Mouse (Mus musculus) embryonic facial prominence, embryonic 14.5 days (tissue): ENCODE data around the gene Cracr2b. TPM values are rescaled to one million over a fixed set of nuclear protein-coding genes. Genes with fewer than 3 reads are reported as not detected.
A peak's percentile ranks its signal among the peaks of the same experiment; 100 is the strongest.

Experiments
- ATAC-seq: fragments of 200-750 bp; cut with Nextera tagmentation; 2 replicates; pipeline ENCODE4 v1.8.0; 2017; ENCODE audit warnings: low read depth, moderate number of reproducible peaks, moderate TSS enrichment
- DNase-seq: peaks from one replicate; pipeline ENCODE4 v3.0.0-alpha.2; 2015; ENCODE audit warnings: low spot score
- H3K27ac ChIP-seq: fragments of 300-500 bp; sonication (generic); replicated peaks from 2 replicates; pipeline ENCODE4 v1.5.1; 2014; ENCODE audit warnings: low read depth, mild to moderate bottlenecking, low read length, moderate library complexity
- H3K27me3 ChIP-seq: fragments of 300-500 bp; sonication (generic); replicated peaks from 2 replicates; pipeline ENCODE4 v1.6.1; 2014; ENCODE audit warnings: low read length; ENCODE audit not compliant: control insufficient read depth, insufficient read depth
- H3K36me3 ChIP-seq: fragments of 300-500 bp; sonication (generic); 2 replicates; pipeline ENCODE4 v1.6.1; 2014; ENCODE audit warnings: low read length, mixed read lengths; ENCODE audit not compliant: control insufficient read depth, insufficient read depth
- H3K4me1 ChIP-seq: fragments of 300-500 bp; sonication (generic); 2 replicates; pipeline ENCODE4 v1.6.1; 2014; ENCODE audit warnings: antibody characterized with exemption, low read length; ENCODE audit not compliant: control insufficient read depth, insufficient read depth
- H3K4me2 ChIP-seq: fragments of 300-500 bp; sonication (generic); 2 replicates; pipeline ENCODE4 v1.6.1; 2014; ENCODE audit warnings: low read depth, mild to moderate bottlenecking, low read length, moderate library complexity, mixed read lengths
- H3K4me3 ChIP-seq: fragments of 300-500 bp; sonication (generic); 2 replicates; pipeline ENCODE4 v1.5.1; 2014; ENCODE audit warnings: low read depth, mild to moderate bottlenecking, low read length
- H3K9ac ChIP-seq: fragments of 300-500 bp; sonication (generic); 2 replicates; pipeline ENCODE4 v1.6.1; 2014; ENCODE audit warnings: low read depth, mild to moderate bottlenecking, low read length, moderate library complexity, mixed read lengths
- H3K9me3 ChIP-seq: fragments of 300-500 bp; sonication (generic); 2 replicates; pipeline ENCODE4 v1.6.1; 2016; ENCODE audit warnings: low read length; ENCODE audit not compliant: control insufficient read depth
- WGBS: fragments of 180-500 bp; shearing (Covaris S2); extraction: QIAGEN DNeasy Blood & Tissue Kit; methylation state at CpG from one replicate; pipeline ENCODE4 v1.1.7; 2014; 5-methylcytosine and 5-hydroxymethylcytosine counted together
- polyA plus RNA-seq: library from polyadenylated mRNA; unstranded; fragments of >200 nt; fragmentation: Nextera tagmentation; extraction: Ambion mirVana; gene quantifications from 2 replicates; pipeline ENCODE4 v1.2.1, GENCODE M21; 2014

The Cracr2b gene
- polyA plus RNA-seq, 1 experiment from 2014 or later, result 10.3 TPM

- Histone ChIP-seq H3K4me2 (no peak overlapping the region), H3K27ac (no peak overlapping the region), H3K4me3 (no peak overlapping the region), H3K9me3 (no peaks in the 10 kb centered on the region), H3K4me1 (no peaks in the 10 kb centered on the region), H3K9ac (no peak overlapping the region), H3K36me3 (no peaks in the 10 kb centered on the region), H3K27me3 (no peaks in the 10 kb centered on the region)
- ATAC-seq (no peak), DNase-seq (no peak)
- 83% methylated on average over 9 of the region's 9 CpGs for WGBS
Observed at GRCm38 (mm10) chr7:141420030-141420702, 40.7 kb upstream of the Cracr2b start.

- Histone ChIP-seq H3K9ac (no peak overlapping the region), H3K27me3 (no peaks in the 10 kb centered on the region), H3K4me3 (no peak overlapping the region), H3K27ac (no peak overlapping the region), H3K4me2 (no peak overlapping the region), H3K4me1 (no peaks in the 10 kb centered on the region), H3K9me3 (no peaks in the 10 kb centered on the region), H3K36me3 (no peaks in the 10 kb centered on the region)
- 60% methylated on average over 4 of the region's 4 CpGs for WGBS
- no peak for ATAC-seq
- no peak for DNase-seq
Observed at GRCm38 (mm10) chr7:141423811-141424210, 37.1 kb upstream of the Cracr2b start.

- no peak for ATAC-seq
- Histone ChIP-seq H3K9me3 (no peaks in the 10 kb centered on the region), H3K4me3 (no peak overlapping the region), H3K27me3 (no peaks in the 10 kb centered on the region), H3K27ac (no peak overlapping the region), H3K36me3 (peaks cover 20% of the 10 kb centered on the region), H3K4me1 (peaks cover 4% of the 10 kb centered on the region; the same call in 1 of the 2 replicates), H3K9ac (no peak overlapping the region), H3K4me2 (no peak overlapping the region)
- 78% methylated on average over 12 of the region's 12 CpGs for WGBS
- no peak for DNase-seq
Observed at GRCm38 (mm10) chr7:141426948-141427730, 33.8 kb upstream of the Cracr2b start.

- H3K27me3 ChIP-seq, result no peaks in the 10 kb centered on the region
- H3K4me2 ChIP-seq, result peak overlapping the region; percentile 47; the same call in 1 of the 2 replicates
- H3K9me3 ChIP-seq, result no peaks in the 10 kb centered on the region
- DNase-seq, result no peak
- H3K36me3 ChIP-seq, result peaks cover 35% of the 10 kb centered on the region
- peak overlapping the region; percentile 27 for H3K4me3 ChIP-seq
- H3K4me1 ChIP-seq, result peaks cover 4% of the 10 kb centered on the region; the same call in 1 of the 2 replicates
- 57% methylated on average over 5 of the region's 5 CpGs for WGBS
- no peak overlapping the region for H3K27ac ChIP-seq
- H3K9ac ChIP-seq, result no peak overlapping the region; the same call in 1 of the 2 replicates
- ATAC-seq, result no peak
Observed at GRCm38 (mm10) chr7:141428701-141429100, 32.2 kb upstream of the Cracr2b start.

- peaks cover 36% of the 10 kb centered on the region for H3K36me3 ChIP-seq
- peak; percentile 79 for DNase-seq
- H3K9ac ChIP-seq, result no peak within 1 kb of the TSS; the same call in 1 of the 2 replicates
- H3K4me3 ChIP-seq, result peak within 1 kb of the TSS; percentile 27
- H3K9me3 ChIP-seq, result no peaks in the 10 kb centered on the region
- peak within 1 kb of the TSS; percentile 47 for H3K4me2 ChIP-seq
- H3K4me1 ChIP-seq, result peaks cover 9% of the 10 kb centered on the region; the same call in 1 of the 2 replicates
- no peaks in the 10 kb centered on the region for H3K27me3 ChIP-seq
- H3K27ac ChIP-seq, result no peak within 1 kb of the TSS; the same call in 1 of the 2 replicates
- peak; percentile 81 for ATAC-seq
- WGBS, result 2% methylated on average over 19 of the region's 19 CpGs
Observed at GRCm38 (mm10) chr7:141429310-141429709, 31.6 kb upstream of the Cracr2b start, which contains the start of gene Cend1. Gene Cend1, minus strand, starts transcription at chr7:141429491.

GRCm38 (mm10) chr7:141429840-141430584 lies 30.9 kb upstream of the Cracr2b start:
- DNase-seq, result no peak
- Histone ChIP-seq H3K4me2 (no peak overlapping the region), H3K4me3 (no peak overlapping the region), H3K27ac (no peak overlapping the region), H3K27me3 (no peaks in the 10 kb centered on the region), H3K4me1 (peaks cover 10% of the 10 kb centered on the region; the same call in 1 of the 2 replicates), H3K9me3 (no peaks in the 10 kb centered on the region), H3K36me3 (peaks cover 36% of the 10 kb centered on the region), H3K9ac (no peak overlapping the region)
- ATAC-seq, result no peak
- 64% methylated on average over 9 of the region's 9 CpGs for WGBS

- H3K27me3 ChIP-seq, result no peaks in the 10 kb centered on the region
- DNase-seq, result no peak
- H3K36me3 ChIP-seq, result peaks cover 36% of the 10 kb centered on the region
- no peak overlapping the region for H3K4me3 ChIP-seq
- 97% methylated on average over 9 of the region's 9 CpGs for WGBS
- no peaks in the 10 kb centered on the region for H3K9me3 ChIP-seq
- no peak for ATAC-seq
- no peak overlapping the region for H3K4me2 ChIP-seq
- H3K9ac ChIP-seq, result no peak overlapping the region
- no peak overlapping the region for H3K27ac ChIP-seq
- peaks cover 14% of the 10 kb centered on the region; the same call in 1 of the 2 replicates for H3K4me1 ChIP-seq
Observed at GRCm38 (mm10) chr7:141430585-141431240, 30.2 kb upstream of the Cracr2b start.
